Mouse (Mus musculus): ENCODE results near the gene Gm5129. TPM values are rescaled to one million over a fixed set of nuclear protein-coding genes. Genes with fewer than 3 reads are reported as not detected.
"Not testable (repeated sequence)": the region's sequence is repeated elsewhere in the genome, so short reads cannot be mapped to it uniquely, and the experiment has no call there.

The Gm5129 gene
- not detected in 2 replicates for polyA plus RNA-seq (2014; fragmentation: Nextera tagmentation; extraction: Ambion mirVana)

- WGBS, result under 1% methylated on average over 46 of the region's 46 CpGs
These were observed at the start of gene Gm5129, which contains the start of gene Dnajb6 for GRCm38 (mm10) chr5:29735557-29736061. Gm5129 (minus strand) TSS chr5:29735936. Dnajb6 (plus strand) TSS chr5:29735688.

DNA sequence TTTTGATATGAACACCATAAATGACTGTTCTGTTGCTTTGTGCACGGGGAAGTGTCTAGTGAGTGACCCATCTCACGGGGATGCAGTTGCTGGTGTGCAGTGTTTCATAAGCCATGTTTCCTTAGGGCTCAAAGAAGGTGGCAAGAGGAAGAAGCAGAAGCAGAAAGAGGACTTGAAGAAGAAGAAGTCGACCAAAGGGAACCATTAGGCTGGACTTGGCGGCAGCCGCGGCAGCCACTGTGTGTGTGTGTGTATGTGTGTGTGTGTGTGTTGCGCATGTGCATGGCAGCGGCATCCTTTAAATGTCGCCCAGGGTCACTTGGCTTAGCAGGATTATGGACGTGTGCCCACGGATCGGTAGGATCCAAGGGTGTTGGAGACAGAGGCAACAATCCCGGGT, 49.2 kb upstream of the Gm5129 start:
- ATAC-seq (ENCODE audit: low FRiP score); DNase-seq (ENCODE audit: low spot score, missing footprints); H3K4me2 ChIP-seq: not testable (repeated sequence)

More at GRCm38 (mm10) chr5:29735557-29736061, at the start of gene Gm5129, which contains the start of gene Dnajb6:
- H3K4me1 ChIP-seq (ENCODE audit: control insufficient read depth, insufficient read depth, low read length), result peaks cover 15% of the 10 kb centered on the region
- peak within 1 kb of the TSS; percentile 97 for H3K9ac ChIP-seq (ENCODE audit: low read length)
- peak; percentile 99 for DNase-seq (ENCODE audit: low spot score, missing footprints)
- peak within 1 kb of the TSS; percentile 92 for H3K27ac ChIP-seq (ENCODE audit: low read depth, low read length)
- ATAC-seq (ENCODE audit: low FRiP score), result peak; percentile 98
- no peaks in the 10 kb centered on the region for H3K9me3 ChIP-seq (ENCODE audit: control insufficient read depth, low read length)
- H3K4me2 ChIP-seq, result peak within 1 kb of the TSS; percentile 73
- no peaks in the 10 kb centered on the region for H3K27me3 ChIP-seq (ENCODE audit: control insufficient read depth, insufficient read depth, low read length)
- no peaks in the 10 kb centered on the region for H3K36me3 ChIP-seq (ENCODE audit: control insufficient read depth, insufficient read depth, low read length)
- peak within 1 kb of the TSS; percentile 98 for H3K4me3 ChIP-seq (ENCODE audit: low read depth, low read length)

DNA sequence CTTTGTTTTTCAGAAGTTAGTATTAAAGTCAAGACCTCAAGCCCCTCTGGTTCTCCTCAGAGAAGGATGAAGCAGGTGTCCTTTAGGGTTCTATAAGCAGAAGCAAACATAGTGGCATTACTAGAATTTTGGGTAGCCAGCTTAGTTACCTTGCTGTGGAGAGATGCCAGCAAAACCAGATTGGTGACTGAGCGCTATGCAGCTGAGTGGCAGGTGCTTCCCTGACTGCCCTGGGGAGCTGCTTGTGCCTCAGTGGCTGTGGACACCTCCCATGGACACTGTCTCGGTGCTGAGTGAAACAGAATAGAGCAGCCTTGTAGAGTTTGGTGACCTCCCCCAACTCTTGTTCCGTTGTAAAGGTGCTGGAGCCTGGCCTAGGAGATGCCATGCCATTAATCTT, 46.5 kb upstream of the Gm5129 start:
- H3K27me3 ChIP-seq (ENCODE audit: control insufficient read depth, insufficient read depth, low read length), result no peaks in the 10 kb centered on the region
- H3K4me3 ChIP-seq (ENCODE audit: low read depth, low read length), result no peak overlapping the region
- no peak overlapping the region for H3K9ac ChIP-seq (ENCODE audit: low read length)
- DNase-seq (ENCODE audit: low spot score, missing footprints), result no peak
- no peak for ATAC-seq (ENCODE audit: low FRiP score)
- H3K4me2 ChIP-seq, result no peak overlapping the region
- 89% methylated on average over 3 of the region's 3 CpGs for WGBS
- no peaks in the 10 kb centered on the region for H3K9me3 ChIP-seq (ENCODE audit: control insufficient read depth, low read length)
- peaks cover 7% of the 10 kb centered on the region for H3K36me3 ChIP-seq (ENCODE audit: control insufficient read depth, insufficient read depth, low read length)
- H3K4me1 ChIP-seq (ENCODE audit: control insufficient read depth, insufficient read depth, low read length), result no peaks in the 10 kb centered on the region
- H3K27ac ChIP-seq (ENCODE audit: low read depth, low read length), result no peak overlapping the region

More for the DNA sequence above, 49.2 kb upstream of the Gm5129 start:
- not testable (repeated sequence) for H3K4me3 ChIP-seq (ENCODE audit: low read depth, low read length); H3K9me3 ChIP-seq (ENCODE audit: control insufficient read depth, low read length); H3K9ac ChIP-seq (ENCODE audit: low read length); H3K27me3 ChIP-seq (ENCODE audit: control insufficient read depth, insufficient read depth, low read length); H3K4me1 ChIP-seq (ENCODE audit: control insufficient read depth, insufficient read depth, low read length); H3K27ac ChIP-seq (ENCODE audit: low read depth, low read length); H3K36me3 ChIP-seq (ENCODE audit: control insufficient read depth, insufficient read depth, low read length)
- WGBS, result 98% methylated on average over 6 of the region's 13 CpGs

- not testable (repeated sequence) for H3K4me2 ChIP-seq; H3K27ac ChIP-seq (ENCODE audit: low read depth, low read length); H3K9me3 ChIP-seq (ENCODE audit: control insufficient read depth, low read length); H3K4me3 ChIP-seq (ENCODE audit: low read depth, low read length); H3K9ac ChIP-seq (ENCODE audit: low read length); H3K36me3 ChIP-seq (ENCODE audit: control insufficient read depth, insufficient read depth, low read length); DNase-seq (ENCODE audit: low spot score, missing footprints); H3K27me3 ChIP-seq (ENCODE audit: control insufficient read depth, insufficient read depth, low read length); ATAC-seq (ENCODE audit: low FRiP score); H3K4me1 ChIP-seq (ENCODE audit: control insufficient read depth, insufficient read depth, low read length)
- WGBS, result 94% methylated on average over 8 of the region's 9 CpGs
These were observed 44.0 kb upstream of the Gm5129 start for GRCm38 (mm10) chr5:29779733-29780132.

- 95% methylated on average over 6 of the region's 6 CpGs for WGBS
- no peak overlapping the region for H3K27ac ChIP-seq (ENCODE audit: low read depth, low read length)
- H3K27me3 ChIP-seq (ENCODE audit: control insufficient read depth, insufficient read depth, low read length), result no peaks in the 10 kb centered on the region
- no peak overlapping the region for H3K4me3 ChIP-seq (ENCODE audit: low read depth, low read length)
- H3K4me1 ChIP-seq (ENCODE audit: control insufficient read depth, insufficient read depth, low read length), result no peaks in the 10 kb centered on the region
- H3K4me2 ChIP-seq, result no peak overlapping the region
- no peak for ATAC-seq (ENCODE audit: low FRiP score)
- peaks cover 7% of the 10 kb centered on the region for H3K36me3 ChIP-seq (ENCODE audit: control insufficient read depth, insufficient read depth, low read length)
- H3K9ac ChIP-seq (ENCODE audit: low read length), result no peak overlapping the region
- no peak for DNase-seq (ENCODE audit: low spot score, missing footprints)
- no peaks in the 10 kb centered on the region for H3K9me3 ChIP-seq (ENCODE audit: control insufficient read depth, low read length)
These were observed 42.3 kb upstream of the Gm5129 start for GRCm38 (mm10) chr5:29778029-29778428.

GRCm38 (mm10) chr5:29775437-29775836, 39.7 kb upstream of the Gm5129 start:
- DNase-seq (ENCODE audit: low spot score, missing footprints), result no peak
- no peaks in the 10 kb centered on the region for H3K4me1 ChIP-seq (ENCODE audit: control insufficient read depth, insufficient read depth, low read length)
- no peak overlapping the region for H3K4me2 ChIP-seq
- ATAC-seq (ENCODE audit: low FRiP score), result no peak
- no peaks in the 10 kb centered on the region for H3K27me3 ChIP-seq (ENCODE audit: control insufficient read depth, insufficient read depth, low read length)
- H3K9ac ChIP-seq (ENCODE audit: low read length), result no peak overlapping the region
- no peak overlapping the region for H3K4me3 ChIP-seq (ENCODE audit: low read depth, low read length)
- H3K27ac ChIP-seq (ENCODE audit: low read depth, low read length), result no peak overlapping the region
- H3K9me3 ChIP-seq (ENCODE audit: control insufficient read depth, low read length), result no peaks in the 10 kb centered on the region
- peaks cover 3% of the 10 kb centered on the region; the same call in 1 of the 2 replicates for H3K36me3 ChIP-seq (ENCODE audit: control insufficient read depth, insufficient read depth, low read length)
- WGBS, result 87% methylated on average over 5 of the region's 5 CpGs

- H3K36me3 ChIP-seq (ENCODE audit: control insufficient read depth, insufficient read depth, low read length), result peaks cover under 1% of the 10 kb centered on the region; the same call in 1 of the 2 replicates
- no peak overlapping the region for H3K27ac ChIP-seq (ENCODE audit: low read depth, low read length)
- no peaks in the 10 kb centered on the region for H3K9me3 ChIP-seq (ENCODE audit: control insufficient read depth, low read length)
- no peaks in the 10 kb centered on the region for H3K4me1 ChIP-seq (ENCODE audit: control insufficient read depth, insufficient read depth, low read length)
- H3K4me3 ChIP-seq (ENCODE audit: low read depth, low read length), result no peak overlapping the region
- WGBS, result 88% methylated on average over 13 of the region's 13 CpGs
- no peak overlapping the region for H3K9ac ChIP-seq (ENCODE audit: low read length)
- H3K4me2 ChIP-seq, result no peak overlapping the region
- H3K27me3 ChIP-seq (ENCODE audit: control insufficient read depth, insufficient read depth, low read length), result no peaks in the 10 kb centered on the region
- ATAC-seq (ENCODE audit: low FRiP score), result no peak
- DNase-seq (ENCODE audit: low spot score, missing footprints), result no peak
These were observed 37.9 kb upstream of the Gm5129 start for GRCm38 (mm10) chr5:29773460-29774150.

- Histone ChIP-seq H3K36me3 (ENCODE audit: control insufficient read depth, insufficient read depth, low read length) (no peaks in the 10 kb centered on the region; the same call in 1 of the 2 replicates), H3K4me1 (ENCODE audit: control insufficient read depth, insufficient read depth, low read length) (no peaks in the 10 kb centered on the region), H3K4me3 (ENCODE audit: low read depth, low read length) (no peak overlapping the region), H3K27ac (ENCODE audit: low read depth, low read length) (no peak overlapping the region), H3K4me2 (no peak overlapping the region), H3K9me3 (ENCODE audit: control insufficient read depth, low read length) (no peaks in the 10 kb centered on the region), H3K27me3 (ENCODE audit: control insufficient read depth, insufficient read depth, low read length) (no peaks in the 10 kb centered on the region), H3K9ac (ENCODE audit: low read length) (no peak overlapping the region)
- 89% methylated on average over 4 of the region's 4 CpGs for WGBS
- DNase-seq (ENCODE audit: low spot score, missing footprints) (no peak), ATAC-seq (ENCODE audit: low FRiP score) (no peak)
These were observed 37.1 kb upstream of the Gm5129 start for GRCm38 (mm10) chr5:29772651-29773330.

DNA sequence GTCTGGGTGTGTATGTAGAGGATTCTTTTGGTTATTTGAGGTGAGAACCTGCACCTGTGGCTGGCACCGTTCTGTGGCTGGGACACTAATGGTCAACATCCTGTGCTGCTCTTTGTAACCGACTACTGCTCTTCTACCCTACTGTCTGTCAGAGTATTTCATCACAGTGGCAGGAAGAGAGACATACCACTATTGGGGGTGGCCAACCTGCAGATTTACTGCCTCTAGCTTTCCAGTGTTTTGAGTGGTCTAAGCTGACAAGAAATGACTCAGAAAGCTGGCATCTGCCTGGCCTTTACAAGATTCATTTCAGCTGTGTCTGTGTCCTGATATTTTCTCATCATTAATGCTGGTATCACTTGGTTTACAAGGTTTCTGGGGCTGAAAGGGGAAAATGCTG, 36.3 kb upstream of the Gm5129 start:
- Histone ChIP-seq H3K4me3 (ENCODE audit: low read depth, low read length) (no peak overlapping the region), H3K9me3 (ENCODE audit: control insufficient read depth, low read length) (no peaks in the 10 kb centered on the region), H3K4me1 (ENCODE audit: control insufficient read depth, insufficient read depth, low read length) (no peaks in the 10 kb centered on the region), H3K36me3 (ENCODE audit: control insufficient read depth, insufficient read depth, low read length) (no peaks in the 10 kb centered on the region; the same call in 1 of the 2 replicates), H3K9ac (ENCODE audit: low read length) (no peak overlapping the region), H3K27me3 (ENCODE audit: control insufficient read depth, insufficient read depth, low read length) (no peaks in the 10 kb centered on the region), H3K27ac (ENCODE audit: low read depth, low read length) (no peak overlapping the region), H3K4me2 (no peak overlapping the region)
- DNase-seq (ENCODE audit: low spot score, missing footprints), result no peak
- no peak for ATAC-seq (ENCODE audit: low FRiP score)
- 86% methylated on average over 2 of the region's 2 CpGs for WGBS
